Mouse (Mus musculus) cortical plate, adult 2 months (tissue): ENCODE measurements around the gene Arl15. TPM values are rescaled to one million over a fixed set of nuclear protein-coding genes. Genes with fewer than 3 reads are reported as not detected.

Experiments
- H3K27ac ChIP-seq: fragments of 200-500 bp; 2 replicates; pipeline ENCODE4 v1.5.1; 2012; ENCODE audit warnings: low read length, control low read depth, inconsistent platforms; ENCODE audit not compliant: insufficient read depth
- H3K4me1 ChIP-seq: fragments of 200-500 bp; 2 replicates; pipeline ENCODE4 v1.6.1; 2011; ENCODE audit warnings: low read length; ENCODE audit not compliant: control insufficient read depth, insufficient read depth
- H3K4me3 ChIP-seq: fragments of 200-500 bp; 2 replicates; pipeline ENCODE4 v1.5.1; 2011; ENCODE audit warnings: mild to moderate bottlenecking, low read length, control low read depth; ENCODE audit not compliant: insufficient read depth
- CTCF ChIP-seq: fragments of 200-500 bp; IDR thresholded peaks from 2 replicates; pipeline ENCODE4 v1.5.1; 2011; ENCODE audit warnings: mild to moderate bottlenecking, control low read depth, low read length; ENCODE audit not compliant: insufficient read depth; ENCODE audit errors: extremely low read depth
- POLR2A ChIP-seq: fragments of 200-500 bp; IDR thresholded peaks from 2 replicates; pipeline ENCODE4 v1.6.1; 2011; ENCODE audit warnings: mild to moderate bottlenecking, low read length, control low read depth; ENCODE audit not compliant: insufficient read depth; ENCODE audit errors: extremely low read depth
- polyA plus RNA-seq: library from polyadenylated mRNA; depleted of rRNA; stranded (reverse); fragments of >200 nt; gene quantifications from 2 replicates; pipeline ENCODE4 v1.2.3, GENCODE M21; 2012; rRNA removed

Gene Arl15
- polyA plus RNA-seq = 14.8 and 15.1 TPM in 2 replicates

GRCm38 (mm10) chr13:113794039-113794704 lies at the start of gene Arl15:
Gene Arl15, plus strand, starts transcription at chr13:113794505.
- no peaks in the 10 kb centered on the region; the same call in 1 of the 2 replicates for H3K4me1 ChIP-seq
- TF ChIP-seq CTCF = no peak
- TF ChIP-seq POLR2A = peak; percentile 99
- H3K27ac ChIP-seq = peak within 1 kb of the TSS; percentile 93
- H3K4me3 ChIP-seq = peak within 1 kb of the TSS; percentile 73

- no peaks in the 10 kb centered on the region for H3K4me1 ChIP-seq
- no peak for TF ChIP-seq CTCF
- H3K27ac ChIP-seq = no peak overlapping the region
- H3K4me3 ChIP-seq = no peak overlapping the region
Observed at GRCm38 (mm10) chr13:113745301-113745700, 49.0 kb upstream of the Arl15 start.

- H3K4me1 ChIP-seq = no peaks in the 10 kb centered on the region
- TF ChIP-seq POLR2A (no peak), CTCF (no peak)
- no peak overlapping the region for H3K4me3 ChIP-seq
- no peak overlapping the region for H3K27ac ChIP-seq
Observed at GRCm38 (mm10) chr13:113750766-113751165, 43.5 kb upstream of the Arl15 start.

- Histone ChIP-seq H3K4me1 (no peaks in the 10 kb centered on the region), H3K27ac (no peak overlapping the region), H3K4me3 (no peak overlapping the region)
- TF ChIP-seq POLR2A (no peak), CTCF (no peak)
Observed at GRCm38 (mm10) chr13:113754731-113755689, 39.3 kb upstream of the Arl15 start.

GRCm38 (mm10) chr13:113755779-113756178 lies 38.5 kb upstream of the Arl15 start:
- no peak overlapping the region for H3K4me3 ChIP-seq
- no peak for TF ChIP-seq POLR2A
- H3K4me1 ChIP-seq = no peaks in the 10 kb centered on the region
- no peak overlapping the region for H3K27ac ChIP-seq

- Histone ChIP-seq H3K4me3 (no peak overlapping the region), H3K4me1 (no peaks in the 10 kb centered on the region), H3K27ac (no peak overlapping the region)
- TF ChIP-seq CTCF = no peak
- no peak for TF ChIP-seq POLR2A
Observed at GRCm38 (mm10) chr13:113761717-113762116, 32.6 kb upstream of the Arl15 start.

- H3K4me3 ChIP-seq = no peak overlapping the region
- TF ChIP-seq CTCF = no peak
- no peak for TF ChIP-seq POLR2A
- no peak overlapping the region for H3K27ac ChIP-seq
- H3K4me1 ChIP-seq = no peaks in the 10 kb centered on the region
Observed at GRCm38 (mm10) chr13:113762766-113763516, 31.4 kb upstream of the Arl15 start.

- TF ChIP-seq CTCF (no peak), POLR2A (no peak)
- no peaks in the 10 kb centered on the region for H3K4me1 ChIP-seq
- H3K4me3 ChIP-seq = no peak overlapping the region
- no peak overlapping the region for H3K27ac ChIP-seq
Observed at GRCm38 (mm10) chr13:113765411-113765810, 28.9 kb upstream of the Arl15 start.

- no peaks in the 10 kb centered on the region for H3K4me1 ChIP-seq
- no peak overlapping the region for H3K27ac ChIP-seq
- no peak overlapping the region for H3K4me3 ChIP-seq
- TF ChIP-seq POLR2A (no peak), CTCF (no peak)
Observed at GRCm38 (mm10) chr13:113769829-113770228, 24.5 kb upstream of the Arl15 start.

GRCm38 (mm10) chr13:113770340-113770739 lies 24.0 kb upstream of the Arl15 start:
- TF ChIP-seq POLR2A (no peak), CTCF (no peak)
- H3K4me1 ChIP-seq = no peaks in the 10 kb centered on the region
- H3K27ac ChIP-seq = no peak overlapping the region
- H3K4me3 ChIP-seq = no peak overlapping the region
